Mouse (Mus musculus): Measurements from ENCODE around the gene Lemd2. TPM values are rescaled to one million over a fixed set of nuclear protein-coding genes. Genes with fewer than 3 reads are reported as not detected.
"Not testable (repeated sequence)": the region's sequence is repeated elsewhere in the genome, so short reads cannot be mapped to it uniquely, and the experiment has no call there.

The Lemd2 gene
- polyA plus RNA-seq, 1 experiment from 2014 or later = 10.1 TPM

GRCm38 (mm10) chr17:27233298-27233697 is 29.0 kb upstream of the Lemd2 start:
- ATAC-seq = no peak
- no peaks in the 10 kb centered on the region for H3K27me3 ChIP-seq (replicated peaks; ENCODE audit: control insufficient read depth, insufficient read depth, low read length)
- TF ChIP-seq CTCF (IDR thresholded peaks at IDR 0.05; ENCODE audit: low read depth) = no peak
- no peak overlapping the region for H3K4me2 ChIP-seq (replicated peaks; ENCODE audit: low read depth)
- no peaks in the 10 kb centered on the region for H3K36me3 ChIP-seq (ENCODE audit: control insufficient read depth, insufficient read depth)
- 82% methylated on average over 7 of the region's 7 CpGs for WGBS
- no peak overlapping the region for H3K9ac ChIP-seq (ENCODE audit: low read depth, low read length)
- H3K27ac ChIP-seq (ENCODE audit: low read depth, low read length) = no peak overlapping the region
- H3K9me3 ChIP-seq (ENCODE audit: control insufficient read depth) = no peaks in the 10 kb centered on the region
- no peaks in the 10 kb centered on the region for H3K4me1 ChIP-seq (replicated peaks; ENCODE audit: control insufficient read depth, insufficient read depth, low read length)
- no peak overlapping the region for H3K4me3 ChIP-seq (ENCODE audit: low read depth, low read length)

- no peaks in the 10 kb centered on the region for H3K4me1 ChIP-seq (replicated peaks; ENCODE audit: control insufficient read depth, insufficient read depth, low read length)
Measured at GRCm38 (mm10) chr17:27232176-27232575, 27.9 kb upstream of the Lemd2 start.

GRCm38 (mm10) chr17:27231586-27231985 is 27.3 kb upstream of the Lemd2 start:
- not testable (repeated sequence) for H3K36me3 ChIP-seq (ENCODE audit: control insufficient read depth, insufficient read depth); H3K27me3 ChIP-seq (replicated peaks; ENCODE audit: control insufficient read depth, insufficient read depth, low read length); H3K9ac ChIP-seq (ENCODE audit: low read depth, low read length); H3K9me3 ChIP-seq (ENCODE audit: control insufficient read depth); H3K4me3 ChIP-seq (ENCODE audit: low read depth, low read length); H3K4me2 ChIP-seq (replicated peaks; ENCODE audit: low read depth); H3K27ac ChIP-seq (ENCODE audit: low read depth, low read length); H3K4me1 ChIP-seq (replicated peaks; ENCODE audit: control insufficient read depth, insufficient read depth, low read length); ATAC-seq
- WGBS = 93% methylated on average over 4 of the region's 4 CpGs

More at GRCm38 (mm10) chr17:27232176-27232575, 27.9 kb upstream of the Lemd2 start:
- no peaks in the 10 kb centered on the region for H3K9me3 ChIP-seq (ENCODE audit: control insufficient read depth)
- no peaks in the 10 kb centered on the region; the same call in 1 of the 2 replicates for H3K27me3 ChIP-seq (replicated peaks; ENCODE audit: control insufficient read depth, insufficient read depth, low read length)
- H3K9ac ChIP-seq (ENCODE audit: low read depth, low read length) = no peak overlapping the region
- no peak for ATAC-seq
- WGBS = 83% methylated on average over 3 of the region's 3 CpGs
- no peak overlapping the region for H3K4me3 ChIP-seq (ENCODE audit: low read depth, low read length)
- TF ChIP-seq CTCF (IDR thresholded peaks at IDR 0.05; ENCODE audit: low read depth) = no peak
- H3K4me2 ChIP-seq (replicated peaks; ENCODE audit: low read depth) = no peak overlapping the region
- H3K36me3 ChIP-seq (ENCODE audit: control insufficient read depth, insufficient read depth) = no peaks in the 10 kb centered on the region
- no peak overlapping the region for H3K27ac ChIP-seq (ENCODE audit: low read depth, low read length)

GRCm38 (mm10) chr17:27231146-27231503 is 26.9 kb upstream of the Lemd2 start:
- Histone ChIP-seq H3K9me3 (ENCODE audit: control insufficient read depth) (no peaks in the 10 kb centered on the region), H3K9ac (ENCODE audit: low read depth, low read length) (no peak overlapping the region), H3K27me3 (replicated peaks; ENCODE audit: control insufficient read depth, insufficient read depth, low read length) (no peaks in the 10 kb centered on the region; the same call in 1 of the 2 replicates), H3K4me2 (replicated peaks; ENCODE audit: low read depth) (no peak overlapping the region), H3K27ac (ENCODE audit: low read depth, low read length) (no peak overlapping the region), H3K4me3 (ENCODE audit: low read depth, low read length) (no peak overlapping the region), H3K4me1 (replicated peaks; ENCODE audit: control insufficient read depth, insufficient read depth, low read length) (no peaks in the 10 kb centered on the region), H3K36me3 (ENCODE audit: control insufficient read depth, insufficient read depth) (no peaks in the 10 kb centered on the region)
- TF ChIP-seq CTCF (IDR thresholded peaks at IDR 0.05; ENCODE audit: low read depth) = no peak
- 57% methylated on average over 5 of the region's 6 CpGs for WGBS
- no peak for ATAC-seq

- Histone ChIP-seq H3K9ac (ENCODE audit: low read depth, low read length) (no peak overlapping the region), H3K4me2 (replicated peaks; ENCODE audit: low read depth) (no peak overlapping the region), H3K27ac (ENCODE audit: low read depth, low read length) (no peak overlapping the region), H3K9me3 (ENCODE audit: control insufficient read depth) (no peaks in the 10 kb centered on the region), H3K27me3 (replicated peaks; ENCODE audit: control insufficient read depth, insufficient read depth, low read length) (no peaks in the 10 kb centered on the region; the same call in 1 of the 2 replicates), H3K36me3 (ENCODE audit: control insufficient read depth, insufficient read depth) (no peaks in the 10 kb centered on the region), H3K4me3 (ENCODE audit: low read depth, low read length) (no peak overlapping the region), H3K4me1 (replicated peaks; ENCODE audit: control insufficient read depth, insufficient read depth, low read length) (no peaks in the 10 kb centered on the region)
- ATAC-seq = no peak
- TF ChIP-seq CTCF (IDR thresholded peaks at IDR 0.05; ENCODE audit: low read depth) = no peak
- WGBS = 58% methylated on average over 8 of the region's 8 CpGs
Measured at GRCm38 (mm10) chr17:27230455-27231145, 26.3 kb upstream of the Lemd2 start.

GRCm38 (mm10) chr17:27229710-27230454 is 25.6 kb upstream of the Lemd2 start:
- H3K4me1 ChIP-seq (replicated peaks; ENCODE audit: control insufficient read depth, insufficient read depth, low read length) = no peaks in the 10 kb centered on the region
- no peak for ATAC-seq
- H3K9ac ChIP-seq (ENCODE audit: low read depth, low read length) = no peak overlapping the region
- H3K36me3 ChIP-seq (ENCODE audit: control insufficient read depth, insufficient read depth) = no peaks in the 10 kb centered on the region
- H3K27ac ChIP-seq (ENCODE audit: low read depth, low read length) = no peak overlapping the region
- no peaks in the 10 kb centered on the region; the same call in 1 of the 2 replicates for H3K27me3 ChIP-seq (replicated peaks; ENCODE audit: control insufficient read depth, insufficient read depth, low read length)
- 37% methylated on average over 14 of the region's 14 CpGs for WGBS
- no peaks in the 10 kb centered on the region for H3K9me3 ChIP-seq (ENCODE audit: control insufficient read depth)
- no peak for TF ChIP-seq CTCF (IDR thresholded peaks at IDR 0.05; ENCODE audit: low read depth)
- H3K4me3 ChIP-seq (ENCODE audit: low read depth, low read length) = no peak overlapping the region
- no peak overlapping the region for H3K4me2 ChIP-seq (replicated peaks; ENCODE audit: low read depth)

All from intestine, postnatal 0 days (tissue).